Mouse (Mus musculus) hindbrain, embryonic 10.5 days (tissue): ENCODE results near the gene Krt31. TPM values are rescaled to one million over a fixed set of nuclear protein-coding genes. Genes with fewer than 3 reads are reported as not detected.

Experiments used
- DNase-seq: peaks from one replicate; pipeline ENCODE4 v3.0.0-alpha.2; 2017; ENCODE audit warnings: low spot score
- H3K27ac ChIP-seq: fragments of 300-500 bp; sonication (generic); 2 replicates; pipeline ENCODE4 v1.5.1; 2016; ENCODE audit warnings: mild to moderate bottlenecking, moderate library complexity
- H3K27me3 ChIP-seq: fragments of 300-500 bp; sonication (generic); 2 replicates; pipeline ENCODE4 v1.6.1; 2016; ENCODE audit warnings: mild to moderate bottlenecking; ENCODE audit not compliant: poor library complexity, insufficient read depth, severe bottlenecking
- H3K36me3 ChIP-seq: fragments of 300-500 bp; sonication (generic); 2 replicates; pipeline ENCODE4 v1.6.1; 2016; ENCODE audit warnings: mild to moderate bottlenecking, moderate library complexity
- H3K4me1 ChIP-seq: fragments of 300-500 bp; sonication (generic); replicated peaks from 2 replicates; pipeline ENCODE4 v1.6.1; 2016; ENCODE audit warnings: mild to moderate bottlenecking
- H3K4me3 ChIP-seq: fragments of 300-500 bp; sonication (generic); 2 replicates; pipeline ENCODE4 v1.5.1; 2016; ENCODE audit warnings: mild to moderate bottlenecking, moderate library complexity
- H3K9me3 ChIP-seq: fragments of 300-500 bp; sonication (generic); 2 replicates; pipeline ENCODE4 v1.6.1; 2016; ENCODE audit warnings: mild to moderate bottlenecking, moderate library complexity
- WGBS: fragments of 180-500 bp; shearing (Covaris S2); methylation state at CpG from one replicate; pipeline ENCODE4 v1.1.7; 2016; 5-methylcytosine and 5-hydroxymethylcytosine counted together
- polyA plus RNA-seq: library from polyadenylated mRNA; unstranded; fragments of >200 nt; fragmentation: Nextera tagmentation; extraction: Ambion mirVana; gene quantifications from 2 replicates; pipeline ENCODE4 v1.2.1, GENCODE M21; 2016

Krt31 gene
- polyA plus RNA-seq: not detected in 2 replicates

- Histone ChIP-seq H3K9me3 (no peaks in the 10 kb centered on the region), H3K27me3 (no peaks in the 10 kb centered on the region), H3K4me1 (no peaks in the 10 kb centered on the region), H3K27ac (no peak within 1 kb of the TSS), H3K36me3 (no peaks in the 10 kb centered on the region), H3K4me3 (no peak within 1 kb of the TSS)
- 86% methylated on average over 3 of the region's 3 CpGs for WGBS
- DNase-seq: no peak
Measured at GRCm38 (mm10) chr11:100050451-100050850, at the start of gene Krt31. Gene Krt31 (minus strand): TSS chr11:100050551.

GRCm38 (mm10) chr11:100097819-100098218 is 47.5 kb upstream of the Krt31 start:
- Histone ChIP-seq H3K27me3 (no peaks in the 10 kb centered on the region), H3K27ac (no peak overlapping the region), H3K9me3 (no peaks in the 10 kb centered on the region), H3K36me3 (no peaks in the 10 kb centered on the region), H3K4me3 (no peak overlapping the region), H3K4me1 (peaks cover 15% of the 10 kb centered on the region)
- DNase-seq: no peak
- 70% methylated on average over 9 of the region's 9 CpGs for WGBS

- Histone ChIP-seq H3K4me3 (no peak within 1 kb of the TSS), H3K9me3 (no peaks in the 10 kb centered on the region), H3K27me3 (no peaks in the 10 kb centered on the region), H3K4me1 (peaks cover 15% of the 10 kb centered on the region), H3K36me3 (no peaks in the 10 kb centered on the region), H3K27ac (no peak within 1 kb of the TSS)
- WGBS: 92% methylated on average over 9 of the region's 9 CpGs
- DNase-seq: no peak
Measured at GRCm38 (mm10) chr11:100096141-100096540, 45.8 kb upstream of the Krt31 start, which contains the start of gene Krt35. Gene Krt35 (minus strand): TSS chr11:100096241.

- Histone ChIP-seq H3K36me3 (no peaks in the 10 kb centered on the region), H3K27ac (no peak overlapping the region), H3K4me1 (no peaks in the 10 kb centered on the region), H3K9me3 (peaks cover 3% of the 10 kb centered on the region; the same call in 1 of the 2 replicates), H3K27me3 (no peaks in the 10 kb centered on the region), H3K4me3 (no peak overlapping the region)
- WGBS: 74% methylated on average over 7 of the region's 7 CpGs
- DNase-seq: no peak
Measured at GRCm38 (mm10) chr11:100088378-100089025, 38.2 kb upstream of the Krt31 start.

- WGBS: 93% methylated on average over 10 of the region's 10 CpGs
- Histone ChIP-seq H3K9me3 (peaks cover 3% of the 10 kb centered on the region; the same call in 1 of the 2 replicates), H3K27me3 (no peaks in the 10 kb centered on the region), H3K36me3 (no peaks in the 10 kb centered on the region), H3K27ac (no peak within 1 kb of the TSS), H3K4me3 (no peak within 1 kb of the TSS), H3K4me1 (no peaks in the 10 kb centered on the region)
- DNase-seq: no peak
Measured at GRCm38 (mm10) chr11:100087861-100088260, 37.5 kb upstream of the Krt31 start, which contains the start of gene Krt32. Gene Krt32 (minus strand): TSS chr11:100088226.

GRCm38 (mm10) chr11:100073873-100074272 is 23.5 kb upstream of the Krt31 start:
- no peaks in the 10 kb centered on the region for H3K9me3 ChIP-seq
- no peak for DNase-seq
- H3K36me3 ChIP-seq: no peaks in the 10 kb centered on the region
- no peak overlapping the region for H3K27ac ChIP-seq
- no peak overlapping the region for H3K4me3 ChIP-seq
- no peaks in the 10 kb centered on the region for H3K27me3 ChIP-seq
- no peaks in the 10 kb centered on the region for H3K4me1 ChIP-seq
- 68% methylated on average over 1 of the region's 1 CpGs for WGBS

- Histone ChIP-seq H3K27me3 (no peaks in the 10 kb centered on the region), H3K4me1 (no peaks in the 10 kb centered on the region), H3K27ac (no peak overlapping the region), H3K9me3 (no peaks in the 10 kb centered on the region), H3K4me3 (no peak overlapping the region), H3K36me3 (no peaks in the 10 kb centered on the region)
- WGBS: 80% methylated on average over 17 of the region's 17 CpGs
- DNase-seq: no peak
Measured at GRCm38 (mm10) chr11:100067293-100068036, 17.1 kb upstream of the Krt31 start.

GRCm38 (mm10) chr11:100066236-100067010 is 16.1 kb upstream of the Krt31 start:
- no peak for DNase-seq
- no peak overlapping the region for H3K27ac ChIP-seq
- no peaks in the 10 kb centered on the region for H3K27me3 ChIP-seq
- no peak overlapping the region for H3K4me3 ChIP-seq
- H3K4me1 ChIP-seq: no peaks in the 10 kb centered on the region
- 77% methylated on average over 12 of the region's 12 CpGs for WGBS
- no peaks in the 10 kb centered on the region for H3K9me3 ChIP-seq
- H3K36me3 ChIP-seq: no peaks in the 10 kb centered on the region

GRCm38 (mm10) chr11:100058875-100059274 is 8.5 kb upstream of the Krt31 start:
- DNase-seq: no peak
- Histone ChIP-seq H3K27ac (no peak overlapping the region), H3K4me3 (no peak overlapping the region), H3K36me3 (no peaks in the 10 kb centered on the region), H3K4me1 (no peaks in the 10 kb centered on the region), H3K9me3 (no peaks in the 10 kb centered on the region), H3K27me3 (no peaks in the 10 kb centered on the region)
- WGBS: 71% methylated on average over 8 of the region's 8 CpGs

GRCm38 (mm10) chr11:100055686-100056655 is 5.6 kb upstream of the Krt31 start:
- Histone ChIP-seq H3K36me3 (no peaks in the 10 kb centered on the region), H3K4me1 (no peaks in the 10 kb centered on the region), H3K9me3 (no peaks in the 10 kb centered on the region), H3K4me3 (no peak overlapping the region), H3K27ac (no peak overlapping the region), H3K27me3 (no peaks in the 10 kb centered on the region)
- 77% methylated on average over 9 of the region's 9 CpGs for WGBS
- DNase-seq: no peak

GRCm38 (mm10) chr11:100047193-100047592 is 3.2 kb downstream of the Krt31 start:
- no peak for DNase-seq
- 93% methylated on average over 2 of the region's 2 CpGs for WGBS

GRCm38 (mm10) chr11:100046303-100046866 is 4.0 kb downstream of the Krt31 start:
- no peak overlapping the region for H3K27ac ChIP-seq
- 87% methylated on average over 6 of the region's 6 CpGs for WGBS
- H3K9me3 ChIP-seq: no peaks in the 10 kb centered on the region
- H3K4me1 ChIP-seq: no peaks in the 10 kb centered on the region
- no peak overlapping the region for H3K4me3 ChIP-seq
- DNase-seq: no peak
- no peaks in the 10 kb centered on the region for H3K36me3 ChIP-seq
- H3K27me3 ChIP-seq: no peaks in the 10 kb centered on the region

More at GRCm38 (mm10) chr11:100047193-100047592, 3.2 kb downstream of the Krt31 start:
- Histone ChIP-seq H3K9me3 (no peaks in the 10 kb centered on the region), H3K36me3 (no peaks in the 10 kb centered on the region), H3K27me3 (no peaks in the 10 kb centered on the region), H3K4me1 (no peaks in the 10 kb centered on the region), H3K4me3 (no peak overlapping the region), H3K27ac (no peak overlapping the region)
